Mouse (Mus musculus): Measurements from ENCODE around the gene Dlg2.

DNA sequence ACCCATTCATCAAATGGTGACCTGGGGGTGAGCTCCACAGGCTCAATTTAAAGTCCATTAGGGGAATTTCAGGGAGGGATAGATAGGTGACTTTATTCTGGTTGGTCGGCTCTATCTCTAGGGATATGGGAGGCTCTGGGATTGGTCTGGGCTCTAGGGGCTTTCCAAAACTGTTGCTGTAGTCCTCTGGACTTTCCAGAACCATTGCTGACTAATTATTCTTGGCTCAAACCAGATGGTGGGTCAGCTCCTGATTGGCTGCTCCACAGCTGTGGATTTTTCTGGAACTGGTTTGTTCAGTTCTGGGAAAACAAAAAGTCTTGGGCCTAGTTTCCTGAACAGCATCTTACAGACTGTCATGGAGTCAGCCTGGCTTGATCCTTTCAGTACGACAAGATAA, 2017.0 kb downstream of the Dlg2 start:
- TF ChIP-seq POLR2A (IDR thresholded peaks at IDR 0.05; ENCODE audit: borderline replicate concordance, low read depth, low read length) (no peak), CTCF (IDR thresholded peaks at IDR 0.05; ENCODE audit: low read depth, low read length) (no peak)

Measured in bone marrow macrophage, adult 2 months (primary cell).